Mouse (Mus musculus): ENCODE results near the gene Stat4. TPM values are rescaled to one million over a fixed set of nuclear protein-coding genes. Genes with fewer than 3 reads are reported as not detected.

Gene Stat4
- polyA plus RNA-seq, 1 experiment = not detected

DNA sequence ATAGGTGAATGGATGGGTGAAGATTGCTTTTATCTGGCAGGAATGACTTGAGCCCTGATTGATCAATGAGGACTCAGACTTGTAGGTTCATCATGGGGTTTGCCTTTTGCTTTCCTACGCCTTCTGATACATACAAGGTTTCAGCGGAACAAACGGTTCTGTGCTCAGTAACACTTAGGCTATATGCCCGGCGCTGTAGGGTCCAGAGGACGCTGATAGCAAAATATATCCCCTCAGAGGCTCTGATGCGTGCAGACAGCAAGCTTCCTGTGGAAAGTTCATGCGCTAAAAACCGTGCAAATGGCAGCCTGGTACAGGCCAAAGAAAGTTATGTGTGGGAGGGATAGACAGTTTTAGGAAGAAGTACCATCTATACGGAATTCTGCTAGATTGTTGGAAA is 133.2 kb downstream of the Stat4 start:
- H3K4me3 ChIP-seq (ENCODE audit: insufficient read depth, low read depth, low read length) = peak overlapping the region; percentile 7; the same call in 1 of the 2 replicates
- TF ChIP-seq CTCF (IDR thresholded peaks at IDR 0.05; ENCODE audit: insufficient read depth, low read depth, low read length) = no peak
- no peak for TF ChIP-seq POLR2A (IDR thresholded peaks at IDR 0.05; ENCODE audit: insufficient read depth, low read depth, low read length)
- 0 out of 2 replicates have a peak, but pooled peaks cover 2% of the 10 kb centered on the region for H3K4me1 ChIP-seq (ENCODE audit: control insufficient read depth, insufficient read depth, low read length)
- WGBS = 38% methylated on average over 10 of the region's 10 CpGs
- no peak overlapping the region for H3K27ac ChIP-seq (ENCODE audit: insufficient read depth, low read depth, low read length)

DNA sequence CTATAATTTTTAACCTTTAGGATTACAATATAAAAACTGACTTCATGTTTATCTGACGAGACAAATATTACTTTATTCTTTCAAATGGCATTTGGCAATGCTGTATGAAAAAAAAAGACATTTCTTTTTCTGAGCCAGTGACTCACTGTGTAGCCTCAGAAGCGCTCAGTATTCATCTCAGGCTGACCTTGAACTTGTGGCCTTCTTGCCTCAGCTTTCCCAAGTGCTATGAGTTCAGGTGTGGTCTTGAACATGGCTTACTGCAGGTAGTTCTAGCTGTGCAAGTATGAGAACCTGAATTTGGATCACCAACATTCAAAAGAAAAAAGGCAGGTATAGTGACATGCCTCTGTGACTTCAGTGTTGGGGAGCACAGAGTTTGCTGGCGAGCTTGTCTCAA is 134.1 kb downstream of the Stat4 start:
- 92% methylated on average over 3 of the region's 3 CpGs for WGBS
- no peak overlapping the region for H3K4me3 ChIP-seq (ENCODE audit: insufficient read depth, low read depth, low read length)
- no peak overlapping the region for H3K27ac ChIP-seq (ENCODE audit: insufficient read depth, low read depth, low read length)
- no peak for TF ChIP-seq CTCF (IDR thresholded peaks at IDR 0.05; ENCODE audit: insufficient read depth, low read depth, low read length)
- TF ChIP-seq POLR2A (IDR thresholded peaks at IDR 0.05; ENCODE audit: insufficient read depth, low read depth, low read length) = no peak
- H3K4me1 ChIP-seq (ENCODE audit: control insufficient read depth, insufficient read depth, low read length) = 0 out of 2 replicates have a peak, but pooled peaks cover 2% of the 10 kb centered on the region

DNA sequence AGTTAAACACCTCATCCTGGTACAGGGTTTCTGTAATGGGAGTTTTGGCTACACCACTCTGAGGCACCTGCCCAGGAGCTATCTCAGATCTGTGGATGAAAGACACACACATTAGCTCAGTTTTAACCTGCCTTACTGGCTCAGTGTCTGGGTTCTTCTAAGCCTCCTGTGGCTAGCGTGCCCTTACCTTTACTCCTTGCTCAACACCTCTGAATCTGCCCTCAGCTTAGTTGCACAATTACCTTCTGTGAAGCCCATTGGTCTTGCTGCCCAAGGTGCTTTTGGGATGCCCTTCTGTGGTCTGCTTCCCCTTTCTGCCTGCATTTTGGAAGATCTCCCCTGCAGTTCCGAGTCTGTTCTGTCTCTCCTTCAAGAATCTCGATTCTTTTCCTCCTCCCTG is 137.9 kb downstream of the Stat4 start:
- Histone ChIP-seq H3K27ac (ENCODE audit: insufficient read depth, low read depth, low read length) (no peak overlapping the region), H3K4me1 (ENCODE audit: control insufficient read depth, insufficient read depth, low read length) (0 out of 2 replicates have a peak, but pooled peaks cover 2% of the 10 kb centered on the region), H3K4me3 (ENCODE audit: insufficient read depth, low read depth, low read length) (no peak overlapping the region)
- TF ChIP-seq CTCF (IDR thresholded peaks at IDR 0.05; ENCODE audit: insufficient read depth, low read depth, low read length) (no peak), POLR2A (IDR thresholded peaks at IDR 0.05; ENCODE audit: insufficient read depth, low read depth, low read length) (no peak)
- 81% methylated on average over 3 of the region's 3 CpGs for WGBS

DNA sequence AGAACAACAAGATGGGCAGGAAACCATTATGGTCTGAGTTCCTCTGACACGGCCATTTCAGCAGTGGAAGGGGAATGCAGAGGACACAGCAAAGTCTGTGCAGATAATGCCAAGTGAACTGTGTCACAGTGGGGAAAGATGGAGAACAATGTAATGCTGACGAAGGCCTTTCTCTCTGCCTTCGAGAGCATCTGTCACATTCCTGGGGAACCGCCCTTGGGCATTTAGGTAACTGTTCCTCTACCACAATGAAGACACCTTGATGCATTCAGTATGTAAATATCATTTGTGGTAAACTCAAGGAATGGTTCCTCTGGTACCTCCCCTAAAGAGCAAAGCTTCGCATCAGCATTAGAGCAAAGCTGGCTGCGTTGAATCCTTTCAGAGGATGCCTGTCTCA is 140.4 kb downstream of the Stat4 start:
- H3K27ac ChIP-seq (ENCODE audit: insufficient read depth, low read depth, low read length) = no peak overlapping the region
- no peaks in the 10 kb centered on the region for H3K4me1 ChIP-seq (ENCODE audit: control insufficient read depth, insufficient read depth, low read length)
- no peak overlapping the region for H3K4me3 ChIP-seq (ENCODE audit: insufficient read depth, low read depth, low read length)
- WGBS = 96% methylated on average over 6 of the region's 6 CpGs
- TF ChIP-seq CTCF (IDR thresholded peaks at IDR 0.05; ENCODE audit: insufficient read depth, low read depth, low read length) = no peak
- no peak for TF ChIP-seq POLR2A (IDR thresholded peaks at IDR 0.05; ENCODE audit: insufficient read depth, low read depth, low read length)

DNA sequence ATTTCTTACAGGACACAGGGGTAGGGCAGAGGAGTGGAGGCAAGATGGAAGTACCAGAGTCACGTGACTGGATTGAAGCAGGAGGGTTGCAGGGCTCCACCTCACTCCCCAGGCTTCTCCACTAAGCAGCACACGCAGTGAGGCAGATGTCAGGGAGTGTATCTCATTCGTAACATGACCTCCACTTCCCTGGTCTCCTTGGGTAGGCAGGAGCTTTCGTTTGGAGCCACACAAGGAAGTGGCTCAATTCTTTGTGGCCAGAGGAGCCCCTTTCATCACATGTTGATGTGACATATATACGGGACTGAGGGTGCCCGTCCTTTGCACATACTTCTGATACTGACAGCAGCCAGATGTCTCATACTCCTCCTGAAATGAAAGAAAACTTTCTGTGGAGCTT is 142.8 kb downstream of the Stat4 start:
- H3K4me1 ChIP-seq (ENCODE audit: control insufficient read depth, insufficient read depth, low read length) = no peaks in the 10 kb centered on the region
- TF ChIP-seq CTCF (IDR thresholded peaks at IDR 0.05; ENCODE audit: insufficient read depth, low read depth, low read length) (no peak), POLR2A (IDR thresholded peaks at IDR 0.05; ENCODE audit: insufficient read depth, low read depth, low read length) (no peak)
- no peak overlapping the region for H3K4me3 ChIP-seq (ENCODE audit: insufficient read depth, low read depth, low read length)
- WGBS = 83% methylated on average over 6 of the region's 6 CpGs
- no peak overlapping the region for H3K27ac ChIP-seq (ENCODE audit: insufficient read depth, low read depth, low read length)

DNA sequence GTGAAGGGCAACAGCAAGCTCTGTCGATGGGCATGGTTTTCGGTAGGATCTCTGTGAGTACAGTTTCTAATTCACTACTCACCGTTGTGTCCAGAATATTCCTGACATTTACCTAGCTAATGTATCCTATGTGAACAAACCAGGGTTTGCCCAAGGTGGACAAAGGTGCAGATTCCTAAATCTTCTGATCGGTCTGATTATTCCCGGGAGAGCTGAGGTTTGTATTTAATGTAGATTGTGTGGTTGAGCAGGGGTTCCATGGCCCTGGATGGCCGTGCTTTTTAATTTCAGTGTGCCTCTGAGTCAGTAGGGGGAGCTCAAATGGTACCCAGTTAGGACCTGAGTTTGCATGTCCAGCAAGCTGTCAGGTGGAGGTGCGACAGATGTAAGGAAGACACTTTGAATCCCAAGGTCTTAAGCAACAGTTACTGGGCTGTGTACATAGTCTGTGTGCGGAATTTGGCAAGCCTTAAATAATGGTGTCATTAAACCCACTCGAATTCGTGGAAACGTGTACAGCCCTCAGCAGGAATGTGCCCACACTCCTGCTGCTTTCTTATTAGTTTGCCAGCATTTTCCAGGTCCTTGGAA is 144.9 kb downstream of the Stat4 start:
- no peak for TF ChIP-seq POLR2A (IDR thresholded peaks at IDR 0.05; ENCODE audit: insufficient read depth, low read depth, low read length)
- no peak for TF ChIP-seq CTCF (IDR thresholded peaks at IDR 0.05; ENCODE audit: insufficient read depth, low read depth, low read length)
- Histone ChIP-seq H3K27ac (ENCODE audit: insufficient read depth, low read depth, low read length) (no peak overlapping the region), H3K4me1 (ENCODE audit: control insufficient read depth, insufficient read depth, low read length) (no peaks in the 10 kb centered on the region), H3K4me3 (ENCODE audit: insufficient read depth, low read depth, low read length) (no peak overlapping the region)
- 84% methylated on average over 11 of the region's 11 CpGs for WGBS

DNA sequence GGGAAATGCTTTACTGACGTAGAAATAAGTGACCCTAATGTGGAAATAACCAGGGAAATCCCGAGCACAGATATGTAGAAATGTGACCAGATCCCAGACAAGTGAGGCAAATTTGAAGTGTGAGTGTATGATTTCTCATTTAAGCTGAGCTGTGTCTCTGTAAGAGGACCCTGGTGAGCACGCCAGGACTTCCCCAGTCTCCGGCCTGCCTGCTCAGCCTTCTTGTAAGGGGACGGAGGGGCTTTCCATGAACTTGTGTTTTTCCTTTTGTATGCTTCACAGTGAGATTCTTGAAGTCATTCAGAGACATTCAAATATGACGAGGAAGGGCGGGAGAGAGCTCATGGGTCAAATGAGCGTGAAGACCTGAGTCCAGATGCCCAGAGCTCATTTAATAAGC is 146.3 kb downstream of the Stat4 start:
- 91% methylated on average over 8 of the region's 8 CpGs for WGBS
- Histone ChIP-seq H3K4me3 (ENCODE audit: insufficient read depth, low read depth, low read length) (no peak overlapping the region), H3K4me1 (ENCODE audit: control insufficient read depth, insufficient read depth, low read length) (no peaks in the 10 kb centered on the region), H3K27ac (ENCODE audit: insufficient read depth, low read depth, low read length) (no peak overlapping the region)
- TF ChIP-seq POLR2A (IDR thresholded peaks at IDR 0.05; ENCODE audit: insufficient read depth, low read depth, low read length) (no peak), CTCF (IDR thresholded peaks at IDR 0.05; ENCODE audit: insufficient read depth, low read depth, low read length) (no peak)

DNA sequence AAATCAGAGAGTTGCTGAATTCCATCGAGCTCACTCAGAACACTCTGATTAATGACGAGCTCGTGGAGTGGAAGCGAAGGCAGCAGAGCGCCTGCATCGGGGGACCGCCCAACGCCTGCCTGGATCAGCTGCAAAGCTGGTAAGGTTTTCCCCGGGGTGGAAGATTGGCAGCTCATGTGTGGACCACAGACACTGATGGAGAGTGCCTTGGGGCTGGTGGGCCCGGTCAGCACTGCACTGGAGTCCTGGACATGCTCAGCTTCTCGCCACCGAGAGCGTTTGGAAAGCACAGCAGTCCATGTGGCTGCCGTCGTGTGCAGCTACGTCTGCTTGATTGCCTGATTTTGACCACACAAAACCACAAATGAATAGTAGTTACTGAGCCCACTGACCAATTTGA is 150.3 kb downstream of the Stat4 start:
- no peak overlapping the region for H3K4me3 ChIP-seq (ENCODE audit: insufficient read depth, low read depth, low read length)
- WGBS = 89% methylated on average over 16 of the region's 16 CpGs

DNA sequence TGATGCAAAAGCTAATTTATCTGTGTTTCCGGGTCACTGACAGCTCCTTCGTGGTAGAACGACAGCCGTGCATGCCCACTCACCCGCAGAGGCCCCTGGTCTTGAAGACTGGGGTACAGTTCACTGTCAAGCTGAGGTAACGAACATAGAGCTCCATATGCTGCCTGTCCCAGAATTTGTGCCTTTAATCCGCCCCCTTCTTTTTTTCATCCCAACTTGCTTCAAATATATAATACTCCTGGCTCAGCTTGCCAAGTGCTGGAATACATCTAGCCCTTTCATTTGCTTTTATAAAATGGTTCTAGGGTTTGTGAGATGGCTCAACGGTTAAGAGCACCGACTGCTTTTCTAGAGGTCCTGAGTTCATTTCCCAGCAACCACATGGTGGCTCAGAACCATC is 153.6 kb downstream of the Stat4 start:
- Histone ChIP-seq H3K27ac (ENCODE audit: insufficient read depth, low read depth, low read length) (no peak overlapping the region), H3K4me1 (ENCODE audit: control insufficient read depth, insufficient read depth, low read length) (no peaks in the 10 kb centered on the region), H3K4me3 (ENCODE audit: insufficient read depth, low read depth, low read length) (no peak overlapping the region)
- WGBS = 86% methylated on average over 9 of the region's 9 CpGs
- no peak for TF ChIP-seq POLR2A (IDR thresholded peaks at IDR 0.05; ENCODE audit: insufficient read depth, low read depth, low read length)
- TF ChIP-seq CTCF (IDR thresholded peaks at IDR 0.05; ENCODE audit: insufficient read depth, low read depth, low read length) = no peak

More for the DNA sequence above, 150.3 kb downstream of the Stat4 start:
- no peak overlapping the region for H3K27ac ChIP-seq (ENCODE audit: insufficient read depth, low read depth, low read length)
- no peak for TF ChIP-seq POLR2A (IDR thresholded peaks at IDR 0.05; ENCODE audit: insufficient read depth, low read depth, low read length)
- TF ChIP-seq CTCF (IDR thresholded peaks at IDR 0.05; ENCODE audit: insufficient read depth, low read depth, low read length) = no peak
- no peaks in the 10 kb centered on the region for H3K4me1 ChIP-seq (ENCODE audit: control insufficient read depth, insufficient read depth, low read length)

All from olfactory bulb, adult 2 months (tissue).